ENCODE assay signal across 21 mouse cellular contexts in the genomic region with DNA sequence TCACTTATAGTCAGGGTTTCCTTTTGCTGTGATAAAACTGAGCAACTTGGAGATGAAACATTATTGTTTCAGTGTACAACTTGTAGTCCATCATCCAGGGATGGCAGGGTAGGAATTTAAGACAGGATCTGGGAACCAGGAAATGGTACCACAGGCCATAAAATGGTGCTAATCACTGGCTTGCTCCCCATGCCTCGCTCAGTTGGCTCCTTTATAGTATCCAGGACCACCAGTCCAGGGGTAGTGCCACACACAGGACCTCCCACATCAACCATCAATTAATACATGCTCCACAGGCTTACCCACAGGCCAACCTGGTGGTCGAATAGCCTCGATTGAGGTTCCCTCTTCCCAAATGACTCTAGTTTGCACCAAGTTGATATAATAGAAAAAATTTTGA. TPM values are rescaled to one million over a fixed set of nuclear protein-coding genes. Genes with fewer than 3 reads are reported as not detected.
A peak's percentile ranks its signal among the peaks of the same experiment; 100 is the strongest.
DNase-seq lines count a peak whose midpoint lies in the region.
"Had no signal": no experiment of that assay in that cellular context is flagged by ENCODE, and none has a peak within 500 bp of the region (broad histone marks: within the 10 kb centered on the region; RNA-seq: fewer than 3 reads in every experiment).

No protein-coding gene starts in this region.

- H3K4me1 ChIP-seq in heart, embryonic 10.5 days: no peaks in the 10 kb centered on the region

- no peaks in the 10 kb centered on the region for H3K9me3 ChIP-seq in heart, embryonic 10.5 days
- H3K9me3 ChIP-seq: G1E had no signal

- 60% methylated on average over 3 of the region's 3 CpGs for WGBS in heart, embryonic 10.5 days

- intact Hi-C loops in heart, postnatal 25 days (cut with DNase I): no loop called here

- no peaks in the 10 kb centered on the region for H3K36me3 ChIP-seq in heart, embryonic 10.5 days
- H3K36me3 ChIP-seq: G1E had no signal

- H3K4me3 ChIP-seq in heart, embryonic 10.5 days: no peak overlapping the region

- no peaks in the 10 kb centered on the region for H3K27me3 ChIP-seq in heart, embryonic 10.5 days (ENCODE audit: insufficient read depth, poor library complexity, severe bottlenecking)

- H3K27ac ChIP-seq in heart, embryonic 10.5 days: no peak overlapping the region

- peak; percentile 57 for DNase-seq in heart, adult 11 months
- DNase-seq in heart, adult 9 months (ENCODE audit: low spot score in 2 of 2): no peak
- peak; percentile 66 for DNase-seq in heart, embryonic 10.5 days (ENCODE audit: low spot score)
- DNase-seq in heart, postnatal 25 days (ENCODE audit: low spot score): no peak
- DNase-seq: adrenal gland, adult 2 months; adrenal gland, adult 8-10 months; adrenal gland, postnatal 10 days; adrenal gland, postnatal 14 days; adrenal gland, postnatal 25 days; adrenal gland, postnatal 36 days; B cell, adult 2 months; cerebellum, adult 11 months; cerebellum, adult 11-12 months; cerebellum, adult 18-20 months had no signal

RNA-seq across cellular contexts. Expression of gene Shh, which starts 15.9 kb away (rescaled TPM):
- 0.10 and 0.68 TPM in 2 replicates for polyA plus RNA-seq in heart, embryonic 10.5 days (2016; fragmentation: Nextera tagmentation; extraction: Ambion mirVana)
- total RNA-seq in heart, postnatal 25 days (2021): not detected
- total RNA-seq: CH12.LX, ES-E14, G1E, MEL had no signal
- polyA plus RNA-seq: activated CD4-positive, CD25-positive, alpha-beta regulatory T cell, adult 4 months; C2C12; CD4-positive, CD25-positive, alpha-beta regulatory T cell, adult 4 months; G1E had no signal

Comparison
In these comparisons a context has a peak if more than half of its experiments do, and no peak if none do; other contexts are left out.
1. DNase-seq: peak in heart, adult 11 months (single experiment) and heart, embryonic 10.5 days (single experiment); none in heart, adult 9 months (0 of 2) and heart, postnatal 25 days (single experiment).